Mouse (Mus musculus): ENCODE data around the gene Lamb1. TPM values are rescaled to one million over a fixed set of nuclear protein-coding genes. Genes with fewer than 3 reads are reported as not detected.

Lamb1 gene
- polyA plus RNA-seq, 1 experiment from 2014 or later = 38.1 TPM

DNA sequence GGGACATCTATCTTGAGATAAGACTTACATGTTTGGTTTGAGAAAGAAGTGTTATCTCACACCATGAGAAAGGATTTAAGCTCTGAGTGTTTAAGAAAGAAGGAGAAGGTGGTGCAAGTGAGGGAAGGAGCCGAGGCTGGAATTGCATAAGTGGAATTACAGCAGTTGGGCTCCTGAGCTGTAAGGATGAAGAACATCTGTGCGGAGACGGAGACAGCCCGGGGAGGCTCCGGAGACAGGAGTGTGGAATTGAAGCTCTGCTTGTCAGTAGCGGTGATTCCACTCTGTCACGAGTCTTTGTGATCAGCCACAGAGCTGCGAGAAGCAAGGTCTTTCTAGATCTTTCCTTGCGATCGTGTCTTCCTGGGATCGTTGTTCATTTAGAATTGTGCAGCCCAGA, 30.0 kb downstream of the Lamb1 start:
- H3K4me3 ChIP-seq (ENCODE audit: low read depth, low read length) = no peak overlapping the region
- H3K36me3 ChIP-seq (ENCODE audit: control insufficient read depth, insufficient read depth, low read length) = peaks cover 7% of the 10 kb centered on the region; the same call in 1 of the 2 replicates
- no peak overlapping the region for H3K4me2 ChIP-seq (ENCODE audit: low read depth, severe bottlenecking)
- no peak overlapping the region for H3K27ac ChIP-seq (replicated peaks; ENCODE audit: low read depth, low read length)
- no peak overlapping the region for H3K9ac ChIP-seq (ENCODE audit: low read length)
- WGBS = 48% methylated on average over 11 of the region's 11 CpGs
- peaks cover 23% of the 10 kb centered on the region for H3K4me1 ChIP-seq (ENCODE audit: control insufficient read depth, insufficient read depth, low read length)
- DNase-seq (ENCODE audit: low spot score) (no peak), ATAC-seq (ENCODE audit: insufficient number of reproducible peaks, low FRiP score, low TSS enrichment, low read depth) (no peak)
- no peaks in the 10 kb centered on the region for H3K9me3 ChIP-seq (ENCODE audit: control insufficient read depth, low read length)
- no peaks in the 10 kb centered on the region for H3K27me3 ChIP-seq (ENCODE audit: control insufficient read depth, insufficient read depth, low read length)

DNA sequence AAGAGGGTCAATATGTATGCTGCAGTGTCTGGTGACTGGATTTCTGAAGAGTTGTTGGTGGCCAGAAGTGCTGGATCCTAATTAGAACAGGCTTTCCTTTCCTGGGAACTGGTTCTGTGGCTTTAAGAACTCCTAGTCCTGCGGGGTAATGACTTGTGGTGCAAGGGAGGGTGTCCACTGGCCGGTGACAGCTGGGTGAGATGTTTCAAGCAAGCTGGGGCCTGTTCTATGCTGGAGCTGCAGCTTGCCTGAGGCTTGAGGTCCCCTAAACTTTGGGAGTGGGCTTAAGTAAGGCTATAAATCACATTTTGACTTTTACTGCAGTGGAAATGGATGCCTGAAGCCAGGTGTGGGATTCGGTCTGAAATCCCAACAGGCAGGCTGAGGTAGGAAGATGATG, 30.5 kb downstream of the Lamb1 start:
- Histone ChIP-seq H3K4me2 (ENCODE audit: low read depth, severe bottlenecking) (no peak overlapping the region), H3K4me1 (ENCODE audit: control insufficient read depth, insufficient read depth, low read length) (peaks cover 23% of the 10 kb centered on the region), H3K4me3 (ENCODE audit: low read depth, low read length) (no peak overlapping the region), H3K9ac (ENCODE audit: low read length) (no peak overlapping the region), H3K27me3 (ENCODE audit: control insufficient read depth, insufficient read depth, low read length) (no peaks in the 10 kb centered on the region), H3K36me3 (ENCODE audit: control insufficient read depth, insufficient read depth, low read length) (peaks cover 7% of the 10 kb centered on the region; the same call in 1 of the 2 replicates), H3K27ac (replicated peaks; ENCODE audit: low read depth, low read length) (no peak overlapping the region), H3K9me3 (ENCODE audit: control insufficient read depth, low read length) (no peaks in the 10 kb centered on the region)
- 0% methylated on average over 3 of the region's 3 CpGs for WGBS
- peak; percentile 69 for DNase-seq (ENCODE audit: low spot score)
- peak; percentile 81 for ATAC-seq (ENCODE audit: insufficient number of reproducible peaks, low FRiP score, low TSS enrichment, low read depth)

DNA sequence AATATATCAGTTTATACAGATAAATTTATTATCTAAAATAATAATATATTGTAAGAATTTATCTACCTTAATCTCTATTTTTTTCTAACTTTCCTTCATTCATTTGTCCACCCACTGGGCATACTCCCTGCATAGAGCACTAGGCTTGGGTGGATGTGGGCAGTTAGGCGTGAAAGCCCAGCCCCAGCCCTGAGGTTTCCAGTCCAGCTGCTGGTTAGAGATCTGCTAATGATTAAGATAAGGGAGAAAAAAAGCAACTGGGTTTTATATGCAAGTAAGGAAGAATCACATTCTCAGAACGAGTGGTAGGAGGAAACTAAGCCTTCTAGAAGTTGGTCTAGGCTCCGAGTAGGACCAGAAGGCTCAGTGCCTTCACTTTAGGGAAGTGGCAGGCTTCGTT, 31.1 kb downstream of the Lamb1 start:
- ATAC-seq (ENCODE audit: insufficient number of reproducible peaks, low FRiP score, low TSS enrichment, low read depth) = no peak
- WGBS = 42% methylated on average over 4 of the region's 4 CpGs
- H3K9me3 ChIP-seq (ENCODE audit: control insufficient read depth, low read length) = no peaks in the 10 kb centered on the region
- H3K4me1 ChIP-seq (ENCODE audit: control insufficient read depth, insufficient read depth, low read length) = peaks cover 23% of the 10 kb centered on the region
- no peak overlapping the region for H3K4me2 ChIP-seq (ENCODE audit: low read depth, severe bottlenecking)
- H3K27me3 ChIP-seq (ENCODE audit: control insufficient read depth, insufficient read depth, low read length) = no peaks in the 10 kb centered on the region
- peaks cover 8% of the 10 kb centered on the region; the same call in 1 of the 2 replicates for H3K36me3 ChIP-seq (ENCODE audit: control insufficient read depth, insufficient read depth, low read length)
- H3K4me3 ChIP-seq (ENCODE audit: low read depth, low read length) = no peak overlapping the region
- no peak overlapping the region for H3K9ac ChIP-seq (ENCODE audit: low read length)
- no peak for DNase-seq (ENCODE audit: low spot score)
- H3K27ac ChIP-seq (replicated peaks; ENCODE audit: low read depth, low read length) = no peak overlapping the region

DNA sequence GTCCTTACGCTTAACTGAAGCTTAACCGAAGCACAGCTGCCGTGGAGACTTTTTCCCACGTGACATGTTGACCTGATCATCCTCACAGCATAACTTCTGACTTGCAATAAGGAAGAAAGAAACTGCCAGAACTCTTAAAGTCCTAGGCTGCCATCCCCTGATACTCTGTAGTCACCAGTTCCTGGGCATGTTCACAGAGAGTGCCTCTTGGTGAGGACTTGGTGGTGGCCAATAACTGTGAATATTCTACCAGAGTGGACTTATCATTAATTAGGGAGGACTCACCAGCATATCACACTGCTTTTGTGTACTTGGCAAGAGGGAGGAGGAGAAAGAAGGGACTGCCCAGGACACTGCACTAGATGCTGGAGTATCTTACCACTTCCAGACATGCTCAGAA, 33.1 kb downstream of the Lamb1 start:
- peaks cover 14% of the 10 kb centered on the region; the same call in 1 of the 2 replicates for H3K36me3 ChIP-seq (ENCODE audit: control insufficient read depth, insufficient read depth, low read length)
- H3K9me3 ChIP-seq (ENCODE audit: control insufficient read depth, low read length) = no peaks in the 10 kb centered on the region
- H3K27ac ChIP-seq (replicated peaks; ENCODE audit: low read depth, low read length) = no peak overlapping the region
- no peak overlapping the region for H3K4me2 ChIP-seq (ENCODE audit: low read depth, severe bottlenecking)
- H3K4me3 ChIP-seq (ENCODE audit: low read depth, low read length) = no peak overlapping the region
- no peak for ATAC-seq (ENCODE audit: insufficient number of reproducible peaks, low FRiP score, low TSS enrichment, low read depth)
- H3K27me3 ChIP-seq (ENCODE audit: control insufficient read depth, insufficient read depth, low read length) = no peaks in the 10 kb centered on the region
- DNase-seq (ENCODE audit: low spot score) = no peak
- H3K4me1 ChIP-seq (ENCODE audit: control insufficient read depth, insufficient read depth, low read length) = peaks cover 23% of the 10 kb centered on the region
- no peak overlapping the region for H3K9ac ChIP-seq (ENCODE audit: low read length)
- 88% methylated on average over 4 of the region's 4 CpGs for WGBS

DNA sequence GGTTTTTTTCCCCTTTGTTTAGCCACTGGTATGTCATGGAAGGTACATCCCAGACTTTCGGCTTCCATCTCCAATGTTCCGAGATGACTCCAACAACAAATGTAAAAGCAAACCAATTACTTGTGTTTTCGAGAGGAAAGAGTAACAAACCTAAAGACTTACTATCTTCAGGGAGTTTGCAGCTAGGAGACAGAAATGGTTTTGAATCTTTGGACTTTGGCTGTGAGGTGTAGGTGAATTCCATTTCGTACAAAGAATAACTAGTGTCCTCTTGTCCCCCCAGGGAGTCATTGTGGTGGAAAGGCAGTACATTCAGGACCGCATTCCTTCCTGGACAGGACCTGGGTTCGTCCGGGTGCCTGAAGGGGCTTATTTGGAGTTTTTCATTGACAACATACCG, 33.5 kb downstream of the Lamb1 start:
- 91% methylated on average over 8 of the region's 8 CpGs for WGBS
- ATAC-seq (ENCODE audit: insufficient number of reproducible peaks, low FRiP score, low TSS enrichment, low read depth) (no peak), DNase-seq (ENCODE audit: low spot score) (no peak)
- H3K4me2 ChIP-seq (ENCODE audit: low read depth, severe bottlenecking) = no peak overlapping the region
- H3K4me1 ChIP-seq (ENCODE audit: control insufficient read depth, insufficient read depth, low read length) = peaks cover 23% of the 10 kb centered on the region
- no peaks in the 10 kb centered on the region for H3K9me3 ChIP-seq (ENCODE audit: control insufficient read depth, low read length)
- peaks cover 16% of the 10 kb centered on the region; the same call in 1 of the 2 replicates for H3K36me3 ChIP-seq (ENCODE audit: control insufficient read depth, insufficient read depth, low read length)
- H3K4me3 ChIP-seq (ENCODE audit: low read depth, low read length) = no peak overlapping the region
- no peak overlapping the region for H3K9ac ChIP-seq (ENCODE audit: low read length)
- no peak overlapping the region for H3K27ac ChIP-seq (replicated peaks; ENCODE audit: low read depth, low read length)
- no peaks in the 10 kb centered on the region for H3K27me3 ChIP-seq (ENCODE audit: control insufficient read depth, insufficient read depth, low read length)

DNA sequence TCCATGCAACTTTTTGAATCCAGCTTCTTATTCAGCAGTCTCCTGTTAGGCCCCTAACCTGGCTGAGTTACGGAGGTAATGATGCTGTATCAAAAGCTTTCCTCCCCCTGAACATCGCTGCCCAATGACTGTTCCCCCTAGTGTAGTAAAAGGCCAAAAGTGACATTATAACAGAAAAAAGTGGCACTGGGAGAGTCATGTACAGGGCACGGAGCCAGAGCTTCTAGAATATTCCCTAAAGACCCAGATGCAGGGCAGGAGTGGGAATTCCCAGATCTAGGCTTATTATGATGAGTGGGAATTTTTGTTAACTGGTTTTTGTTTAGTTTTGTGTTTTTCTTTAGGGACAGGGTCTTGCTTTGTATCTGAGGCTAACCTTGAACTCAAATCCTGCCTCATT, 34.1 kb downstream of the Lamb1 start:
- Histone ChIP-seq H3K4me2 (ENCODE audit: low read depth, severe bottlenecking) (no peak overlapping the region), H3K36me3 (ENCODE audit: control insufficient read depth, insufficient read depth, low read length) (peaks cover 17% of the 10 kb centered on the region; the same call in 1 of the 2 replicates), H3K27ac (replicated peaks; ENCODE audit: low read depth, low read length) (no peak overlapping the region), H3K4me3 (ENCODE audit: low read depth, low read length) (no peak overlapping the region), H3K4me1 (ENCODE audit: control insufficient read depth, insufficient read depth, low read length) (peaks cover 23% of the 10 kb centered on the region), H3K27me3 (ENCODE audit: control insufficient read depth, insufficient read depth, low read length) (no peaks in the 10 kb centered on the region), H3K9me3 (ENCODE audit: control insufficient read depth, low read length) (no peaks in the 10 kb centered on the region), H3K9ac (ENCODE audit: low read length) (no peak overlapping the region)
- DNase-seq (ENCODE audit: low spot score) (no peak), ATAC-seq (ENCODE audit: insufficient number of reproducible peaks, low FRiP score, low TSS enrichment, low read depth) (no peak)
- 93% methylated on average over 3 of the region's 3 CpGs for WGBS

DNA sequence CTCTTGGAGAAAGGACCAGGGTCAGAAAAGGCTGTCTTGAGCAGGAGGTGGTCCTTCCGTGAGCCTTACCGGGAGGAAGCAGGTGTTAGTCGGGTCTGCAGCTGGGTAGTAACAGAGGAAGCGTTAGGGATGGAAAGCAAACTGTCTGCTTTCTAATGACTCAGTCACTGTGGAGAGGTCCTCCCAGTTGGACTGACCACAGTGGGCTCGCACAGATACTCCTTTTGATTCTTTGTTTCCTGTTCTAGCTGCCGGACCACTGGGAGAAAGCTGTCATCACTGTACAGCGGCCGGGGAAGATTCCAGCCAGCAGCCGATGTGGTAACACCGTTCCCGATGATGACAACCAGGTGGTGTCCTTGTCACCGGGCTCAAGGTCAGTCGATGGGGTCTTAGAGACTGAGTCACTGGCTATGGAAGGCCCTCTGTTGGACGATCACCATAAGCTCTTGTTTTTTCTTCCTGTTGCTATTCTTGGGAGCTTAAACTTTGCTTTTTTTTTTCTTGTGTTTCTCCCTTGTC, 34.7 kb downstream of the Lamb1 start:
- no peaks in the 10 kb centered on the region for H3K9me3 ChIP-seq (ENCODE audit: control insufficient read depth, low read length)
- H3K4me2 ChIP-seq (ENCODE audit: low read depth, severe bottlenecking) = no peak overlapping the region
- H3K27ac ChIP-seq (replicated peaks; ENCODE audit: low read depth, low read length) = no peak overlapping the region
- H3K4me1 ChIP-seq (ENCODE audit: control insufficient read depth, insufficient read depth, low read length) = peaks cover 17% of the 10 kb centered on the region
- no peak overlapping the region for H3K4me3 ChIP-seq (ENCODE audit: low read depth, low read length)
- no peak for ATAC-seq (ENCODE audit: insufficient number of reproducible peaks, low FRiP score, low TSS enrichment, low read depth)
- no peaks in the 10 kb centered on the region for H3K27me3 ChIP-seq (ENCODE audit: control insufficient read depth, insufficient read depth, low read length)
- 89% methylated on average over 14 of the region's 14 CpGs for WGBS
- H3K9ac ChIP-seq (ENCODE audit: low read length) = no peak overlapping the region
- H3K36me3 ChIP-seq (ENCODE audit: control insufficient read depth, insufficient read depth, low read length) = peaks cover 20% of the 10 kb centered on the region; the same call in 1 of the 2 replicates
- DNase-seq (ENCODE audit: low spot score) = no peak

DNA sequence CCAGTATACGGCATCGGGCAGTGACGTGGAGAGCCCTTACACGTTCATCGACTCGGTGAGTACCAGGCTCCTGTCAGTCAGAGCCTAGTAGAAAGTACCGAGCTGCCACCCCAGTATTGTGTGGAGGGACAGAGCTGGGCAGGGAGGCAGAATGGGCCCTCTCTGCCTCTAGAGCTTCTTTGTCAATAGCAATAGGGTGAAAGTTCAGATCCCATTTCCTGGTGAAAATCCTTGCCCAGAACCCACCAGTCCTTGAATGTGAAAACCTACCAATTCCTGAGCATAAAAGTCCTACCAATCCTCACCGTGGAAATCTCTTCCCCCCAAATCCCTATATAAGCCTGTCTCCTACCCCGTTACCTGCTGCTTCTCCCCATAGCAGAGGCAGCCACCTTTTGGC, 35.2 kb downstream of the Lamb1 start:
- Histone ChIP-seq H3K4me2 (ENCODE audit: low read depth, severe bottlenecking) (no peak overlapping the region), H3K27ac (replicated peaks; ENCODE audit: low read depth, low read length) (no peak overlapping the region), H3K4me3 (ENCODE audit: low read depth, low read length) (no peak overlapping the region), H3K9ac (ENCODE audit: low read length) (no peak overlapping the region), H3K9me3 (ENCODE audit: control insufficient read depth, low read length) (no peaks in the 10 kb centered on the region), H3K4me1 (ENCODE audit: control insufficient read depth, insufficient read depth, low read length) (peaks cover 12% of the 10 kb centered on the region), H3K36me3 (ENCODE audit: control insufficient read depth, insufficient read depth, low read length) (peaks cover 20% of the 10 kb centered on the region; the same call in 1 of the 2 replicates), H3K27me3 (ENCODE audit: control insufficient read depth, insufficient read depth, low read length) (no peaks in the 10 kb centered on the region)
- DNase-seq (ENCODE audit: low spot score) (no peak), ATAC-seq (ENCODE audit: insufficient number of reproducible peaks, low FRiP score, low TSS enrichment, low read depth) (no peak)
- 96% methylated on average over 9 of the region's 9 CpGs for WGBS

DNA sequence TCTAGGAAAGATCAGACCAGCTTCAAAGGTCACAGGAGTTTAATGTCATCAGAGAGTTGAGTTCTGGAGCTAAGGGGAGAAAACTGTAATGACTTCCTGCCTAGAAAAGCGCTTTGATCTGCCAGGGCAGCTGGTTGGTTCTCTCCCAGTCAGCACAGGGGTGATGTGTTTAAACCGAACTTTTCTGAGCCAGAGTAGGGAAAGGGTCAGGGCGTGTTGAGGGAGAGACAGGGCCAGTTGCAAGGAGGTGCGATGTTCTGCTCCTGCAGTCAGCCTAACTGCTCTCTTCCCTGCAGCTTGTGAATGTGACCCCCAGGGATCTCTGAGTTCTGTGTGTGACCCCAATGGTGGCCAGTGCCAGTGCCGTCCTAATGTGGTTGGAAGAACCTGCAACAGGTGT, 37.2 kb downstream of the Lamb1 start:
- no peak for ATAC-seq (ENCODE audit: insufficient number of reproducible peaks, low FRiP score, low TSS enrichment, low read depth)
- H3K27me3 ChIP-seq (ENCODE audit: control insufficient read depth, insufficient read depth, low read length) = no peaks in the 10 kb centered on the region
- H3K9ac ChIP-seq (ENCODE audit: low read length) = no peak overlapping the region
- H3K4me2 ChIP-seq (ENCODE audit: low read depth, severe bottlenecking) = no peak overlapping the region
- 42% methylated on average over 5 of the region's 5 CpGs for WGBS
- peaks cover 20% of the 10 kb centered on the region; the same call in 1 of the 2 replicates for H3K36me3 ChIP-seq (ENCODE audit: control insufficient read depth, insufficient read depth, low read length)
- H3K4me3 ChIP-seq (ENCODE audit: low read depth, low read length) = no peak overlapping the region
- H3K4me1 ChIP-seq (ENCODE audit: control insufficient read depth, insufficient read depth, low read length) = no peaks in the 10 kb centered on the region
- H3K27ac ChIP-seq (replicated peaks; ENCODE audit: low read depth, low read length) = no peak overlapping the region
- no peak for DNase-seq (ENCODE audit: low spot score)
- H3K9me3 ChIP-seq (ENCODE audit: control insufficient read depth, low read length) = no peaks in the 10 kb centered on the region
